11 mouse cellular contexts compared by ENCODE assay signal in the genomic region with DNA sequence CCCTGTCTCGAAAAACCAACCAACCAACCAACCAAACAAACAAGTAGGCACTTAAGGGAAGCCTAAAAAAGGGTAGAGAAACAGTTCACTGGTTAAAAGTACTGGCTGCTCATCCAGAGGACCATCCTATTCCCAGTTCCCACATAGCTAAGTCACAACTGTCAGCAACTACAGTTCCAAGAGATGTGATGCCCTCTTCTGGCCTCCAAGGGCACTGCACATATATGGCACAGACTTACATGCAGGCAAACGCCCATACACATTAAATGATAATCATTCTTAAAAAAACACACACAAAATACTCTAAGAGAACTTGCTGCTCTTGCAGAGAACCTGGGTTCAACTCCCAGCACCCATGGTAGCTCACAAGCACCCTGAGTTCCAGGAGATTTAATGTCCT. TPM values are rescaled to one million over a fixed set of nuclear protein-coding genes. Genes with fewer than 3 reads are reported as not detected.
DNase-seq lines count a peak whose midpoint lies in the region; ATAC-seq lines count a peak whose summit lies in the region.
"Had no signal": no experiment of that assay in that cellular context is flagged by ENCODE, and none has a peak within 500 bp of the region (broad histone marks: within the 10 kb centered on the region; RNA-seq: fewer than 3 reads in every experiment).

No protein-coding gene starts in this region.

- no peak overlapping the region for H3K4me3 ChIP-seq in hindbrain, embryonic 10.5 days
- no peak overlapping the region for H3K4me3 ChIP-seq in hindbrain, embryonic 12.5 days
- H3K4me3 ChIP-seq: embryonic facial prominence, embryonic 12.5 days; liver, embryonic 13.5 days had no signal

- H3K4me1 ChIP-seq in hindbrain, embryonic 10.5 days (replicated peaks) = no peaks in the 10 kb centered on the region
- H3K4me1 ChIP-seq in hindbrain, embryonic 12.5 days = no peaks in the 10 kb centered on the region
- H3K4me1 ChIP-seq: embryonic facial prominence, embryonic 12.5 days; liver, embryonic 13.5 days had no signal

- ATAC-seq in hindbrain, embryonic 12.5 days (ENCODE audit: low FRiP score) = no peak

- no peak overlapping the region for H3K27ac ChIP-seq in hindbrain, embryonic 10.5 days
- no peak overlapping the region for H3K27ac ChIP-seq in hindbrain, embryonic 12.5 days
- H3K27ac ChIP-seq: embryonic facial prominence, embryonic 12.5 days; liver, embryonic 13.5 days had no signal

- no peak overlapping the region for H3K4me2 ChIP-seq in hindbrain, embryonic 12.5 days (replicated peaks)
- H3K4me2 ChIP-seq: embryonic facial prominence, embryonic 12.5 days; liver, embryonic 13.5 days had no signal

- H3K9me3 ChIP-seq in hindbrain, embryonic 10.5 days = no peaks in the 10 kb centered on the region
- no peaks in the 10 kb centered on the region for H3K9me3 ChIP-seq in hindbrain, embryonic 12.5 days (replicated peaks)
- H3K9me3 ChIP-seq: embryonic facial prominence, embryonic 12.5 days; liver, embryonic 13.5 days had no signal

- peak; percentile 6 for DNase-seq in hindbrain, embryonic 10.5 days (ENCODE audit: low spot score)
- DNase-seq in A20 (ENCODE audit: low read depth, low spot score) = peak; percentile 50
- peak; percentile 12 for DNase-seq in MEL-GATA-1-ER (ENCODE audit: extremely low read depth, low read depth)
- peak; percentile 15 for DNase-seq in lung, postnatal 14 days
- DNase-seq in urinary bladder, postnatal 4 days (ENCODE audit: low spot score in 2 of 2) = no peak
- no peak for DNase-seq in natural killer cell, adult 2 months (ENCODE audit: low spot score in 2 of 2)
- no peak for DNase-seq in embryo, embryonic 10.5 days (ENCODE audit: low spot score)
- DNase-seq: liver, embryonic 13.5 days; retina, postnatal 1 day had no signal

- WGBS in hindbrain, embryonic 10.5 days = 83% methylated on average over 2 of the region's 2 CpGs
- WGBS in hindbrain, embryonic 12.5 days = 90% methylated on average over 2 of the region's 2 CpGs

- H3K27me3 ChIP-seq in hindbrain, embryonic 10.5 days (ENCODE audit: insufficient read depth, poor library complexity, severe bottlenecking) = no peaks in the 10 kb centered on the region
- H3K27me3 ChIP-seq in hindbrain, embryonic 12.5 days = no peaks in the 10 kb centered on the region
- H3K27me3 ChIP-seq: embryonic facial prominence, embryonic 12.5 days; liver, embryonic 13.5 days had no signal

- no peaks in the 10 kb centered on the region for H3K36me3 ChIP-seq in hindbrain, embryonic 10.5 days
- H3K36me3 ChIP-seq in hindbrain, embryonic 12.5 days = no peaks in the 10 kb centered on the region
- H3K36me3 ChIP-seq: embryonic facial prominence, embryonic 12.5 days; liver, embryonic 13.5 days had no signal

- no peak overlapping the region for H3K9ac ChIP-seq in hindbrain, embryonic 12.5 days
- H3K9ac ChIP-seq: embryonic facial prominence, embryonic 12.5 days; liver, embryonic 13.5 days had no signal

RNA-seq across cellular contexts. Expression of a gene that starts 20.4 kb away (rescaled TPM):
- 0.31 and 0.61 TPM in 2 replicates for polyA plus RNA-seq in hindbrain, embryonic 10.5 days (2016; fragmentation: Nextera tagmentation; extraction: Ambion mirVana)
- polyA plus RNA-seq in hindbrain, embryonic 12.5 days (2016; fragmentation: Nextera tagmentation; extraction: Ambion mirVana) = 1.2 and 1.7 TPM in 2 replicates

Comparison
In these comparisons a context has a peak if more than half of its experiments do, and no peak if none do; other contexts are left out.
1. DNase-seq: peak in hindbrain, embryonic 10.5 days (single experiment), A20 (single experiment), MEL-GATA-1-ER (single experiment) and lung, postnatal 14 days (single experiment); none in urinary bladder, postnatal 4 days (0 of 2), natural killer cell, adult 2 months (0 of 2) and embryo, embryonic 10.5 days (single experiment).